Mouse (Mus musculus) limb, embryonic 13.5 days (tissue): Measurements from ENCODE around the gene Heatr4. TPM values are rescaled to one million over a fixed set of nuclear protein-coding genes. Genes with fewer than 3 reads are reported as not detected.
"Not testable (repeated sequence)": the region's sequence is repeated elsewhere in the genome, so short reads cannot be mapped to it uniquely, and the experiment has no call there.

ENCODE experiments used
- ATAC-seq: fragments of 200-750 bp; cut with Nextera tagmentation; 2 replicates; pipeline ENCODE4 v1.8.0; 2017; ENCODE audit warnings: low read depth, moderate number of reproducible peaks, moderate TSS enrichment; ENCODE audit not compliant: low FRiP score
- H3K27ac ChIP-seq: fragments of 300-500 bp; sonication (generic); 2 replicates; pipeline ENCODE4 v1.5.1; 2015; ENCODE audit warnings: inconsistent platforms, mild to moderate bottlenecking, moderate library complexity
- H3K27me3 ChIP-seq: fragments of 300-500 bp; sonication (generic); 2 replicates; pipeline ENCODE4 v1.6.1; 2015; ENCODE audit warnings: mild to moderate bottlenecking, inconsistent platforms
- H3K36me3 ChIP-seq: fragments of 300-500 bp; sonication (generic); 2 replicates; pipeline ENCODE4 v1.6.1; 2015; ENCODE audit warnings: inconsistent platforms, mild to moderate bottlenecking, moderate library complexity
- H3K4me1 ChIP-seq: fragments of 300-500 bp; sonication (generic); 2 replicates; pipeline ENCODE4 v1.6.1; 2015; ENCODE audit warnings: inconsistent platforms
- H3K4me2 ChIP-seq: fragments of 300-500 bp; sonication (generic); replicated peaks from 2 replicates; pipeline ENCODE4 v1.6.1; 2015; ENCODE audit warnings: inconsistent platforms, mild to moderate bottlenecking, moderate library complexity
- H3K4me3 ChIP-seq: fragments of 300-500 bp; sonication (generic); 2 replicates; pipeline ENCODE4 v1.5.1; 2015; ENCODE audit warnings: moderate library complexity, mild to moderate bottlenecking, inconsistent platforms
- H3K9ac ChIP-seq: fragments of 300-500 bp; sonication (generic); 2 replicates; pipeline ENCODE4 v1.6.1; 2015; ENCODE audit warnings: mild to moderate bottlenecking, inconsistent platforms
- H3K9me3 ChIP-seq: fragments of 300-500 bp; sonication (generic); 2 replicates; pipeline ENCODE4 v1.6.1; 2016; ENCODE audit warnings: inconsistent platforms
- WGBS: fragments of 180-500 bp; shearing (Covaris S2); methylation state at CpG from one replicate; pipeline ENCODE4 v1.1.7; 2015; 5-methylcytosine and 5-hydroxymethylcytosine counted together
- polyA plus RNA-seq: library from polyadenylated mRNA; unstranded; fragments of >200 nt; fragmentation: Nextera tagmentation; extraction: Ambion mirVana; gene quantifications from 2 replicates; pipeline ENCODE4 v1.2.1, GENCODE M21; 2015

The Heatr4 gene
- polyA plus RNA-seq, 1 experiment from 2014 or later: not detected

DNA sequence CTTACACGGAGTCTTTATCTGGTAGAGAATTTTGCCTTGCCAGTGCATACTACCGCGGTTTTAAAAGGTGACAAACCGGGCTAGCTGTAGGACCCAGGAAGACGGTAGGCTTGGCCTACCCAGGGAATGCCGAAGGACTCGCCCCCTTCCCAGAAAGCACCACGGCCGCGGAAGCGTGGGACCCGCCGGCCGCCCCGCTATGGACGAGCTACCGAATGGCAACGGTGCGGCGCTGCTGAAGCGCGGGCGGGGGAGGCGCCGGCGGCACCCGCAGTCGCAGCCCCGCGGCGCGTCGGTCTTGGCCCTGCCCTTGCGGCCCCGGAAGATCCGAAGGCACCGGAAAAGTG, 34.2 kb downstream of the Heatr4 start, which contains the start of gene Riox1:
TSS of gene Riox1 (plus strand) at position 116 of the 347 bp plus-strand sequence.
- Histone ChIP-seq H3K9me3 (no peaks in the 10 kb centered on the region), H3K4me2 (peak within 1 kb of the TSS; percentile 96), H3K27me3 (no peaks in the 10 kb centered on the region), H3K4me1 (peaks cover 27% of the 10 kb centered on the region), H3K36me3 (peaks cover 24% of the 10 kb centered on the region), H3K4me3 (peak within 1 kb of the TSS; percentile 92), H3K27ac (peak within 1 kb of the TSS; percentile 55; the same call in 1 of the 2 replicates), H3K9ac (peak within 1 kb of the TSS; percentile 90)
- WGBS: 0% methylated on average over 37 of the region's 37 CpGs
- ATAC-seq: peak; percentile 92

DNA sequence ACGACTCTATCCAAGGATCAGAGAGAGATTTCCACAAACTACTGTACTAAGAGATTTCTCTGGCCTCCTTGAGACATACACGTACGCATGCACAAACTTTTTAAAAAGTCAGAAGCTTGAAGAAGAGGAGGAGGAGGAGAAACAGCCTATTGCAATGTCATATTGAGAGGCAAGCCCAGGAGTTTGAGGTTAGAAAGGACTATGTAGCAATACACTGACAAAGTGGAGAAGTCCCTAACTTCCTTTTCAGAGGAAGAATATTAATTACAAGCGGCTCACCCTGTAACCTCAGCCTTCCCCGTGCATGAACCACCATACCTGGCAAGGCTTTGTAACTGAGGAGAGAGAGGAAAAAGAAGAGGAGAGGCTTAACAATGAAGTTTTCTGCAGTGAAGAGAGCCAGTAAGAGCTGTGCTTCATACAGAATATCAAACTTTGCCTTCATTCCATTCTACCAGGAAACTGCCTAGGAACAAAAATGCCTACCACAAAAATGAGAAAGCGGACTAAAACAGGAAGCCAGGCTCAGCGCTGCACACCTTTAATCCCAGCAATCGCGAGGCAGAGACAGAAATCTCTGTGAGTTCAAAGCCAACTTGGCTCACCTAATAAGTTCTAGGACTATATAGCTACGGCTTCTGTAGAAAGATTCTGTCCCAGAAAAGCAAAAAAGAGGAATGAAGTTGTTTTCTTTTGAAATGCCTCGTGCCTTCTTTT, 34.7 kb downstream of the Heatr4 start:
- Histone ChIP-seq H3K9me3 (no peaks in the 10 kb centered on the region), H3K9ac (peak overlapping the region; percentile 90), H3K4me2 (peak overlapping the region; percentile 96), H3K27ac (no peak overlapping the region), H3K36me3 (peaks cover 20% of the 10 kb centered on the region), H3K27me3 (no peaks in the 10 kb centered on the region), H3K4me3 (peak overlapping the region; percentile 92), H3K4me1 (peaks cover 27% of the 10 kb centered on the region)
- 23% methylated on average over 11 of the region's 11 CpGs for WGBS
- ATAC-seq: 0 out of 2 replicates have a peak, but pooled peaks have one; percentile 12

DNA sequence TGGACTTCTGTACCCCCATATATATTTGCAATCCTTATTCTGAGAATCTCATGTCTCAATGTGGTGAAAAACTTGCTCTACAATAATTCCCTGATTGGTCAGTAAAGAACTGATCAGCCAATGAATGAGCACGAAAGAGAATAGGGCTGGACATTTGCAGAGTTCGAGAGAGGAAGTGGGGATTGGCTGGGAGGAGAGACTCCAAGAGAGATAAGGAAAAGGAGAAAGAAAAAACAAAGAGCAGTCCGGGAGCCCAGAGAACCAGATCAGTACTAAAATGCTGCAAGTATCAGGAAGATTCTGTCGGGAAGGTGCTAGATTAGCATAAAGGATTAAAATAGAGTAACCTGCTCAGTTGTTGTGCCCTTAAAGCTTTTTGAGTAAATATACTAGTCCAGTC, 35.6 kb downstream of the Heatr4 start:
- ATAC-seq: no peak
- WGBS: 86% methylated on average over 4 of the region's 4 CpGs

DNA sequence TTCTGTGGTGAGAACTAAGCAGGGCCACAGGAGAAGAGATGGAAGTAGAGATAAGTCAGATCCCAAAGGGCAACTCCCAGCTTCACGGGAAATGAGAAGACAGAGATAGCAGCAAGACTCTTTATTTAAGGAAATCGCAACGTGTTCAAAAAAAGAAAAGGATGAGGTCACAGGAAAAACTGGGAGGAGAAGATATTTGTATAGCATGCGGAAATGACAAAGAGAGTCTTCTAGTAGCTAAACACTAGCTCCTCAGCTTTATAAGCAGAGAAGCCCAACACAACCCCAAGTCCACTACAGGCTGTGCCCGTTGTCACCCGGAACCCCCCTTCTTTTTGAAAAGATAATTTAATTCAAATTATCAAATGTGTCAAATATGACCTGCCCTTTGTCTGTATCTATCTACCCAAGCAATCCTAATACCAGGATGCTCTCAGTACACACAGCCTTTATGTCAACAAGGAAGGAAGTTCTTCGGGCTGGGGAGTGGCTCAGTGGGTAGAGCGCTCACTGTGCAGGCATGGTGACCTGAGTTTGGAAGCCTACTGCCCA, 37.3 kb downstream of the Heatr4 start:
- Histone ChIP-seq H3K27ac (no peak overlapping the region), H3K4me3 (no peak overlapping the region), H3K9me3 (no peaks in the 10 kb centered on the region), H3K9ac (no peak overlapping the region), H3K27me3 (no peaks in the 10 kb centered on the region), H3K4me2 (no peak overlapping the region), H3K36me3 (peaks cover 5% of the 10 kb centered on the region; the same call in 1 of the 2 replicates), H3K4me1 (peaks cover 15% of the 10 kb centered on the region)
- no peak for ATAC-seq
- 92% methylated on average over 8 of the region's 8 CpGs for WGBS

More for the DNA sequence above, 35.6 kb downstream of the Heatr4 start:
- peaks cover 20% of the 10 kb centered on the region for H3K36me3 ChIP-seq
- H3K4me3 ChIP-seq: no peak overlapping the region
- no peaks in the 10 kb centered on the region for H3K9me3 ChIP-seq
- H3K27me3 ChIP-seq: no peaks in the 10 kb centered on the region
- H3K4me1 ChIP-seq: peaks cover 27% of the 10 kb centered on the region
- H3K4me2 ChIP-seq: no peak overlapping the region
- H3K9ac ChIP-seq: no peak overlapping the region
- no peak overlapping the region for H3K27ac ChIP-seq

DNA sequence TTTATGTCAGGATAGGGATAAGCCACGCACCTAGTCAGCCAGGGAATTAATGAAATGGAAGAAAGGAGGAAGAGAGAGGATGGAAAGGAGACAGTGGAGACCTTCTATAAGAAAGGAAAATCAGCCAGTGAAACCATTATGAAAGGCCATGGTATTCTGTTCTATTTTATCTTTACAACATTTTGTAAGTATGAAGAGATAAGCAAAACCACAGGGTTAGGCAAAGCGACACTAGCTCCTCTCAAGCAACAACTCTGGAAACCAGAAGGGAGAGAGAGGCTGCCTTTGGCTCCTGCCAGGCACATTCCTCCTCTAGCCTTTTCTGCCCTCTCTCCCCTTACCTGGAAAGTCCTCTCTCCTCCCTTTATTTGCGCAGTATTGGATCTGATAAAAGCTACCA, 42.7 kb downstream of the Heatr4 start:
- Histone ChIP-seq H3K4me2 (no peak overlapping the region), H3K4me1 (no peaks in the 10 kb centered on the region), H3K36me3 (no peaks in the 10 kb centered on the region), H3K4me3 (no peak overlapping the region), H3K27me3 (no peaks in the 10 kb centered on the region), H3K9me3 (no peaks in the 10 kb centered on the region), H3K9ac (no peak overlapping the region), H3K27ac (no peak overlapping the region)
- WGBS: 84% methylated on average over 3 of the region's 3 CpGs
- no peak for ATAC-seq

DNA sequence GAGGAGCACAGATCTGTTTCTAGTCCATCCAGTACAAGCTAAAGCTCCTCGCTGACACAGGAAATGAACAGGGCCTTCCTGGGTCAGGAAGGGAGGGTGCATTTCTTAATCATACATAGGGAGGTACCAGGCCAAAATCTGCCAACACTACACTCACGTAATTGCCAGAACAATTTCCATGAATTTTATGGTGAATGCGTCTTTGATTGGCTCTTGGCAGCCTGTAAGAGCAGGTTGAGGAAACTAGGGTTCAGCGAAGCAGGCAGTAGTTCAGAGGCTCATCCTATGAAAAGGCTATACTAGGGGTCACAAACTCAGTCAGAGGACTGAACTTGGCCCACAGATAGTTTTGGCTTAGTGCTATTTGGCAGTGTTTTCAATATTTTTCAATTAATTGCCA, 44.6 kb downstream of the Heatr4 start:
- no peaks in the 10 kb centered on the region for H3K4me1 ChIP-seq
- no peak overlapping the region for H3K9ac ChIP-seq
- 67% methylated on average over 4 of the region's 4 CpGs for WGBS
- H3K4me2 ChIP-seq: no peak overlapping the region
- H3K36me3 ChIP-seq: no peaks in the 10 kb centered on the region
- H3K27me3 ChIP-seq: no peaks in the 10 kb centered on the region
- ATAC-seq: no peak
- no peak overlapping the region for H3K4me3 ChIP-seq
- H3K27ac ChIP-seq: no peak overlapping the region
- no peaks in the 10 kb centered on the region for H3K9me3 ChIP-seq

DNA sequence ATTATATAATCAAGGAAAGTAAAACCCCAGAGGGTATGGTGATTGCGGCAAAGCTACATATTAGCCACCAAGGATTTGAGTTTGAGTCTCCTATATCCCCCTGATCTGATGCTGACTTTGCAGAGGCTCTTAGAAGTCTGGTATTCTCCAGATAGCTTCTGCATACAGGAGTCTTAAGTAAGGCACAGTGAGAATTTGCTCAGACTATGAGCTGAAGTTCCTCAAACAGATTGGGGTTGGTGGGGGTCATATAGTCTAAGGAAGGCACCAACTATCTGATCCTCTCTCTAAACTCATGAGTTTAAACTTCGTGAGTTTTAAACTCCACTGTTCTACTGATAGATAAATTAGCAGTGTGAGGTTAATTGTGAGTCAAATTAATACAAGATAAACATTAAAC, 45.3 kb downstream of the Heatr4 start:
- H3K27ac ChIP-seq: no peak overlapping the region
- no peaks in the 10 kb centered on the region for H3K4me1 ChIP-seq
- H3K4me3 ChIP-seq: no peak overlapping the region
- H3K9me3 ChIP-seq: peaks cover 3% of the 10 kb centered on the region; the same call in 1 of the 2 replicates
- no peaks in the 10 kb centered on the region for H3K27me3 ChIP-seq
- H3K36me3 ChIP-seq: no peaks in the 10 kb centered on the region
- ATAC-seq: no peak
- H3K4me2 ChIP-seq: no peak overlapping the region
- WGBS: 76% methylated on average over 2 of the region's 2 CpGs
- no peak overlapping the region for H3K9ac ChIP-seq

DNA sequence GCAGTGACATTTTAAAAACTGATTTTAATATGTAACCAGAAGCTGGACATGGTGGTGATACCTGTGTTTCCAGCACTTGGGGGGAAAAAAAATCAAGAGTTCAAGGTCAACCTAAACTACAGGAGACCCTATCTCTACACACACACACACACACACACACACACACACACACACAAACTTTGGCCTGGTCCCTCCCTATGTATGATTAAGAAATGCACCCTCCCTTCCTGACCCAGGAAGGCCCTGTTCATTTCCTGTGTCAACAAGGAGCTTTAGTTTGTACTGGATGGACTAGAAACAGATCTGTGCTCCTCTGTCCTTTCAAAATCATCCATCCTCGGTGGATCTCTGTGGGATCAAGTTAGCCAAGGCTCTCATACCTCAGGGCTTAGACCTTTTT, 46.1 kb downstream of the Heatr4 start:
- H3K27ac ChIP-seq, ATAC-seq, H3K4me3 ChIP-seq, H3K4me1 ChIP-seq, H3K9me3 ChIP-seq, H3K36me3 ChIP-seq, H3K4me2 ChIP-seq, H3K9ac ChIP-seq, H3K27me3 ChIP-seq: not testable (repeated sequence)
- 56% methylated on average over 1 of the region's 1 CpGs for WGBS

DNA sequence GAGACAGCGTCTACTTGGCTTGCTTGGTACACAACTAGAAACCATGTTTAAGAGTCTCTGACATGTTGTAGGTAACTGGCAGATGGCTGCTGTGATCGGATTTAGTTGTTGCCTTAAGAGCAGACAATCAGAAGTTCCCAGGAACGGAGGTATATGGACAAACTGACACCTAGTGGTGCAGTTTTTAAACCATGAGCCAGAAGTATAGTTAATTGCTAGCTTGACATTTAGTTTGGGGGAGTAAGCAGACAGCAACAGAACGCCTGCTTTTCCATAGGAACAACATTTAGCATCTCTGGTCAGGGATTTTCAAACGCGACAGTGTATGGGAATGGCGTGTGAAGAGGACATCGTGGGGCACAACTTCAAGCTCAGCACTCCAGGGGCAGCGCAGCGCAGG, 47.1 kb downstream of the Heatr4 start:
- Histone ChIP-seq H3K4me3 (no peak overlapping the region), H3K27me3 (no peaks in the 10 kb centered on the region), H3K36me3 (no peaks in the 10 kb centered on the region), H3K27ac (no peak overlapping the region), H3K9me3 (peaks cover 3% of the 10 kb centered on the region; the same call in 1 of the 2 replicates), H3K4me2 (no peak overlapping the region), H3K4me1 (peaks cover under 1% of the 10 kb centered on the region; the same call in 1 of the 2 replicates), H3K9ac (no peak overlapping the region)
- 70% methylated on average over 10 of the region's 10 CpGs for WGBS
- ATAC-seq: no peak

DNA sequence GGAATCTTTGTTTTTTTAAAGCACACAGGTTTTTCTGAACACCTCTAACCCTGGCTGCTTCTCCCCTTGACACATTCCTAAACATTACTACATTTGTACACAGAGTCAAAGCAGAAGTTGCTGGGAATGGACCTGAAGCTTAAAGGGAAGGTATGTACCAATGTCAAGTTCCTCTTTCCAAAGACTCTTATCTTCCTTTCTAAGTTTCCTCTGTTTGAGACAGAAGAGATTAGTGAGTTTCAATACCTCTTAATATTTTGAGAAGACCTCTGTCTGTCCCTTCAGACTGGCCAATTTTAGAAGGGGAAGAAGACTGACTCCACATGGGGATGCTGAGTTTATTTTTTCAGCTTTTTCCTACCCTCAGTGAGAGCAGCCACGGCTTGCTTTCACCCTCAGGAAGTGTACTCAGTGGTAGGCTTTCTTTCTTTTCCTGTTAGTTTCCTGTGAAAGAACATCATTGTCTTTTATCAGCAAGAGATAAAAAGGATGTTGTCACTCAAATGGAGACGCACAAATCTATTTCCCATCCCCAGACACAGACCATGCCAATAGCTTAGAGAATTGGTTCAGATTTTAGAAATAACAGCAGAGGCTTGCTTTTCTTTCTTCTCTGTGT, 55.4 kb downstream of the Heatr4 start:
- 0 out of 2 replicates have a peak, but pooled peaks cover under 1% of the 10 kb centered on the region for H3K9me3 ChIP-seq
- H3K9ac ChIP-seq: no peak overlapping the region
- no peak overlapping the region for H3K4me2 ChIP-seq
- WGBS: 52% methylated on average over 2 of the region's 2 CpGs
- H3K4me1 ChIP-seq: peaks cover 4% of the 10 kb centered on the region
- no peak overlapping the region for H3K4me3 ChIP-seq
- H3K36me3 ChIP-seq: no peaks in the 10 kb centered on the region
- no peaks in the 10 kb centered on the region for H3K27me3 ChIP-seq
- ATAC-seq: no peak
- no peak overlapping the region for H3K27ac ChIP-seq

DNA sequence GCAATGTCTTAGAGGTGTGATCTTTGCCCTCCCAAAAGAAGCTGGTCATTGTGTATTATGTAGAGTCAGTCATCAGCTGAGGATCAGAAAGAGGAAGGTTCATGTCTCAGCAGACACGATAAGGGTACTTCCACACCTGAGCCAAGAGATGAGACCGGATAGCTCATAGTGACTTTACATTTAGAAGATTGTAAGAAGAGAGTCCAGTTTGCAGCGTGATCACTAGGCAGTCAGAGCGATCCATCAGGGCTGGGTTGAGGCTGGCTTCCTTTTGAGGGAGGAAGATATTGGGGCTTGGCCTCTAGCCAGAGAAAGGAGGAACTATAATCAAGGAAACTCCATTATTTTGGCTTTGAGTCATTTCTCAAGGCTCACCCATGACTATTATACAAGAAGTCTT, 56.9 kb downstream of the Heatr4 start:
- Histone ChIP-seq H3K27ac (no peak overlapping the region), H3K4me2 (no peak overlapping the region)
- ATAC-seq: no peak

DNA sequence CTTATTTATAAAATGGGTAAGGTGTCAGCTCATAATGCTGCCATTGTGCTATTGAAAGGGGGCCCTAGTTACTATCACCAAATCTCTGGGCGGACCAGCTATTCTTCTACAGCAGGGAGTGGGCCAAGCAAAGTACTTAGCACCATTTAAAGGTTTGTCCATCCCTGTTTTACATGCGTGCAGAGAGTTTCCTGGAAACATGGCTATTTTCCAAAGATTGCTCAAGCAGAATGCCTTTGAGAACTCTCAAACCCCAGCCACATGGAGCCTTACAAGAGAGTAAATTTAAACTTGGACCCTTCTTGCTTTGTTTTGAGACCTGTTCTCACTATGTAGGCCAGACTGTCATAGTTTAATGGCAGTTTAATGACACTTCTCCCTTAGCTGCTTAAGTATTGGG, 58.6 kb downstream of the Heatr4 start:
- Histone ChIP-seq H3K4me3 (no peak overlapping the region), H3K27ac (no peak overlapping the region), H3K36me3 (no peaks in the 10 kb centered on the region), H3K27me3 (no peaks in the 10 kb centered on the region), H3K9ac (no peak overlapping the region), H3K4me1 (peaks cover 16% of the 10 kb centered on the region), H3K9me3 (no peaks in the 10 kb centered on the region), H3K4me2 (no peak overlapping the region)
- ATAC-seq: no peak
- 75% methylated on average over 2 of the region's 2 CpGs for WGBS

More for the DNA sequence above, 56.9 kb downstream of the Heatr4 start:
- no peak overlapping the region for H3K9ac ChIP-seq
- WGBS: 84% methylated on average over 4 of the region's 4 CpGs
- H3K4me1 ChIP-seq: peaks cover 17% of the 10 kb centered on the region
- H3K27me3 ChIP-seq: no peaks in the 10 kb centered on the region
- no peaks in the 10 kb centered on the region for H3K36me3 ChIP-seq
- H3K4me3 ChIP-seq: no peak overlapping the region
- H3K9me3 ChIP-seq: no peaks in the 10 kb centered on the region
